Mouse (Mus musculus) C3H10T1/2 (cell line): ENCODE results near the gene Cyp4x1. TPM values are rescaled to one million over a fixed set of nuclear protein-coding genes. Genes with fewer than 3 reads are reported as not detected.

Experiments used
- polyA plus RNA-seq, 2 experiments: library from polyadenylated mRNA; unstranded; fragments of >200 nt; fragmentation: generic; extraction: Trizol; gene quantifications; one replicate each; pipeline ENCODE4 v1.2.1; 2012; ENCODE audit warnings: missing spikeins in 2 of 2

The Cyp4x1 gene
- polyA plus RNA-seq, result not detected

DNA sequence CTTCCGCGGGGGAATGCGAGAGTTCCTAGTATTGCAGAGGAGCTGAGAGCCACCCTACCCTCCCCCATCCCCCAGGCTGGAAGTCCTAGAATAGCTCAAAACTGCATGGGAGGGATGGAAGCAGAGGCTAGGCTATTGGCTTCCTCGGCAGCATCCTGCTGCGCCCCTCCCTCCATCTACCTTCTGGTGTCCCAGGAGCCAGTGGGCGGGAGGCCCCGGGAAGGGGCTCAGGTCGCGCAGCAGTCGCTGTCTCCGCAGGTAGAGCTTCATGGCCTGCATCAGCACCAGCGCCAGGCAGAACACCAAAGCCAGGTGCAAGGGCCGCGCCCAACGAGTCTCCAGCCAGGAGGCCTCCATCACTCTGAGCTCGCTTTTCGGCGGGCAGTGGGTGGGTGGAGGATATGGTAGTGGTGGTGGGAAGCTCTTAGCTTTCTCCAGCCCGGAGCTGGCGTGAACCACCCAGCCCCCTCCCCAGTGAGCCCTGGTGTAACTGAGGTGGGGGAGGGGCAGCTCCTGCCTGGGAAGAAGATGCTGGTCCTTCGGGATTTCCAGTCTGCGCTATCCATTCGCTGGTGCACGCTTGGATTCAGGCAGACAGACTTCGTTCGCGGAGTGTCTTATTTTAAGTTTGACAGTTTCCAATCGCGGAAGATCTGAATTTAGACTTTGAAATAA is at the start of gene Cyp4x1:
Gene Cyp4x1, minus strand, starts transcription at position 661 of the 675 bp plus-strand sequence.

DNA sequence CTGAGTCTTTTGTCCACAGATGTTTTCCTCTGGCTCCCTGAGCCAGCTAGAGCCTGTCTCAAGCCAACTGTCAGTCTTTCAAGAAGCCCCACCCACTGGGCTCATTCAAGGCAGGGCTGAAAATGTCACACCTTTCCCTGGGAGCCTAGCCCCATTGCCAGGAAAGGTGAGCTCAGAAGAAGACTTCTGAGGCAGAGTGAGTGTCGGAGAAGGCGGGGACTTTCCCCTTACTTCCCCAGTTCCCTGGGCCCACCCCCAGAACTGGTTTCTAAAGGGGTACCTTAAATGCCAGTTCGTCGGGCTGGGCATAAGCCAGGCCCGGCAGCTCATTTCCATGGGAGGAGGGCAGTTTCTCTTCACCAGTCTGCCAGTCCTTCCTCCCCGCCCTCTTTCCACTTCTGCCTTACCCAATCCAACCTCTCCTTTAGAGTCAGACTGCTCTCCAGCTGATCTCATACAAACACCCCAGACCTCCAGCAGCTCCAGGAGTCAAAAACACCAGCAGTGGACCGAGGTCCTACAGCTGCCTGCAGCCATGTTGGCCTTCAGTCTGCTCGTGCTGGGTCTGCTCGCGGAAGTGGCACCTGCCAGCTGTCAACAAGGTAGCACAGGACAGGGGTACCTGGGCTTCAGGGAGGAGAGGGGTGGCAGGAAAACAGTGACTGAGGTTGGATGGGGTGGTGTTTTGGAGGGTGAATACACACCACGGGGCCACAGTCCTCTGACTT is 45.3 kb downstream of the Cyp4x1 start, which contains the start of gene Pdzk1ip1:
Gene Pdzk1ip1, plus strand, starts transcription at position 98 of the 728 bp plus-strand sequence.

DNA sequence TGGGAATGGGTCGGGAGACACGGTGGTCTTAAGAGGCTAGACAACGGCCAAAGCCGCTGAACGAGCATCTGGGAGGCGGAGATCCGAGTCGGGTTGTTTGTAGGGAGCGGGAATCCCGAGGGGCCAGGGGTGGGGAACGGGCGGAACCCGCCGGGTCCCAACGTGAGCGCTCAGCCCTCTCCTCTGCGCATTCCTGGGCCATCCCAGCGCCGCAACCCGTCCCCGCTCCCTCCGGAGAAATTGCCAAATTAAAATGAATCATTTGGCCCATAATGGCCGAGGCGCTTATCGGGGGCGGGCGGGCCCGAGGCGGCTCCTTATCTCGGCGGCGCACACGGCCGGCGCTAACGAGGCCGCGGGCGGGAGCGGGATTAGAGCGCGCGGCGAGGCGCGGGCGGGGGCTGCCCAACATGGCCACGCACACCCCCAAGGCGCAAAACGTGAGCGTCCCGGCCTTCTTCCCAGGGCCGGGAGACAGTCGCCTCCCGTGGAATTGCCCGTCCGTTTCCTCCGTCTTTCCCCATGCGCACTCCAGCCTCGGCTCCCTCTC is 77.6 kb downstream of the Cyp4x1 start, which contains the start of gene Tal1:
Gene Tal1, plus strand, starts transcription at position 56 of the 550 bp plus-strand sequence.

Other genes starting within 250 kb of the Cyp4x1 start
- gene Foxd2, start 225.4 kb downstream of the Cyp4x1 start, polyA plus RNA-seq, result 1 to 10 TPM in 1 of 2 experiments, under 1 TPM in 1; 0.54 to 1.7 TPM
- not detected for gene Foxe3, start 208.3 kb downstream of the Cyp4x1 start, polyA plus RNA-seq
- gene Cmpk1, start 147.0 kb downstream of the Cyp4x1 start, polyA plus RNA-seq, result 10 to 100 TPM in 1 of 2 experiments, 1 to 10 TPM in 1; 2.9 to 10.0 TPM
- gene Stil, start 134.1 kb downstream of the Cyp4x1 start, polyA plus RNA-seq, result 1 to 10 TPM in 1 of 2 experiments, under 1 TPM in 1; 0.14 to 1.3 TPM
- gene Tal1, start 77.9 kb downstream of the Cyp4x1 start, polyA plus RNA-seq, result under 1 TPM; 0.01 to 0.02 TPM
- 1 to 10 TPM in 1 of 2 experiments, under 1 TPM in 1; 0.18 to 4.6 TPM for gene Pdzk1ip1, start 45.6 kb downstream of the Cyp4x1 start, polyA plus RNA-seq
- not detected for gene Cyp4a29, start 107.8 kb upstream of the Cyp4x1 start, polyA plus RNA-seq
- gene Cyp4a12a, start 164.8 kb upstream of the Cyp4x1 start, polyA plus RNA-seq, result not detected